Comparison of ENCODE assay signal across 20 mouse cellular contexts in the genomic region with DNA sequence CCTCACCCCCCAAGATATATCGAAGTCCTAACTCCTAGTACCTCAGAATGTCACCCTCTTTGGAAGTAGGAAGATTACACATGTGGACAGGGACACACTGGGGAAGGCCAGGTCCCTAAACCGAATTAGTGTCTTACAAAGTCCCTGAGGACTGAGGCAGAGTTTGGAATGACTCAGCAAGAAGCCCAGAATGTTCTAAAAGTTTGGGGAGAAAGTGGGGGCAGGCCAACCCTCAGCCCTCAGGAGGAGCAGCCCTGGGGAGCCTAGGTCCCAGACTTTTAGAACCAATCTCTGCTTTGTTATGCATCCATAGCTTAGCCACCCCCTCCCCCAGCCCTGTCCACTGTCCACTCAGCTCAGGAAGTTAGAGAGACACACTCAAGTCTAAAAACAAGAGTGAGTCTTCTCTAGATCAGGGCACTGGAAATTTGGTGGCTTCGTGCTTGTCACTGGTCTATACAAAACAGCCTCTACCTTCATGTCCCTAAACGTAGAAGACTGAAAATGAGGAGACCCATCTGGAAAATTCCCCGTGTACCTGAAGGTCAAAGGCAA. TPM values are rescaled to one million over a fixed set of nuclear protein-coding genes. Genes with fewer than 3 reads are reported as not detected.
DNase-seq lines count a peak whose midpoint lies in the region; TF ChIP-seq lines count a peak whose summit lies in the region.
"Had no signal": no experiment of that assay in that cellular context is flagged by ENCODE, and none has a peak within 500 bp of the region (broad histone marks: within the 10 kb centered on the region; RNA-seq: fewer than 3 reads in every experiment).

No protein-coding gene starts in this region.

- TF ChIP-seq CTCF in CH12.LX (conservative IDR thresholded peaks at IDR 0.05 in 1 of 2, IDR thresholded peaks at IDR 0.05 in 1 of 2; ENCODE audit: low read depth in 2 of 2, low read length in 2 of 2) (no peak), ES-Bruce4 (IDR thresholded peaks at IDR 0.05; ENCODE audit: low read depth, low read length) (no peak)

- H3K9ac ChIP-seq in CH12.LX (ENCODE audit: insufficient read depth, low read depth) (no peak overlapping the region), ES-Bruce4 (ENCODE audit: low read depth, poor library complexity, severe bottlenecking) (no peak overlapping the region)
- H3K9ac ChIP-seq: embryonic facial prominence, embryonic 12.5 days; forebrain, embryonic 13.5 days; forebrain, embryonic 15.5 days; forebrain, postnatal 0 days had no signal

- H3K36me3 ChIP-seq in CH12.LX (replicated peaks in 1 of 2; ENCODE audit: control insufficient read depth in 1 of 2, insufficient read depth in 1 of 2, low read length in 1 of 2) (no peaks in the 10 kb centered on the region), ES-Bruce4 (ENCODE audit: control insufficient read depth, insufficient read depth, low read length, poor library complexity, severe bottlenecking) (no peaks in the 10 kb centered on the region)
- H3K36me3 ChIP-seq: embryonic facial prominence, embryonic 10.5 days; embryonic facial prominence, embryonic 12.5 days; forebrain, embryonic 15.5 days; G1E had no signal

- peak; percentile 88 for TF ChIP-seq EP300 in CH12.LX (IDR thresholded peaks at IDR 0.05; ENCODE audit: low read length)
- 0 out of 2 replicates have a peak, but pooled peaks have one; percentile 16 for TF ChIP-seq EP300 in ES-Bruce4 (IDR thresholded peaks at IDR 0.05; ENCODE audit: insufficient read depth, low read depth, low read length)

- DNase-seq in CH12.LX (ENCODE audit: extremely low read depth): peak; percentile 72
- peak; percentile 41 for DNase-seq in R1 (ENCODE audit: low read depth, low spot score)
- no peak for DNase-seq in spleen, postnatal 4 days (ENCODE audit: low spot score in 2 of 2)
- no peak for DNase-seq in kidney, postnatal 25 days
- DNase-seq: adrenal gland, adult 2 months; adrenal gland, postnatal 10 days; adrenal gland, postnatal 25 days; cerebellum, adult 11-12 months; cerebellum, adult 2 months; cerebellum, adult 9-10 months; cerebellum, postnatal 10 days; cerebellum, postnatal 25 days; forebrain, postnatal 0 days had no signal

- H3K4me3 ChIP-seq in CH12.LX (replicated peaks in 1 of 3; ENCODE audit: low read depth in 2 of 3, low read length in 2 of 3, poor library complexity in 1 of 3) (no peak overlapping the region), ES-Bruce4 (ENCODE audit: low read depth, low read length) (no peak overlapping the region)
- H3K4me3 ChIP-seq: embryonic facial prominence, embryonic 10.5 days; embryonic facial prominence, embryonic 12.5 days; forebrain, embryonic 13.5 days; forebrain, embryonic 15.5 days had no signal

- in situ Hi-C loops in CH12.LX (cut with MboI; ENCODE audit: low pct_ligation_motif_present, low pct_unique_long_range_greater_than_20kb, low sequenced_read_pairs): no loop called here

- no peak for TF ChIP-seq RAD21 in CH12.LX (IDR thresholded peaks at IDR 0.05; ENCODE audit: low read depth, low read length)

- no peaks in the 10 kb centered on the region for H3K79me2 ChIP-seq in CH12.LX (replicated peaks; ENCODE audit: control insufficient read depth, extremely low read depth, insufficient read depth, poor library complexity, severe bottlenecking)

- peak; percentile 29; the same call in 1 of the 2 replicates for TF ChIP-seq POLR2A in CH12.LX (IDR thresholded peaks at IDR 0.05; ENCODE audit: low read depth, low read length)
- TF ChIP-seq POLR2A in ES-Bruce4 (IDR thresholded peaks at IDR 0.05; ENCODE audit: insufficient read depth, low read length): no peak

- H3K4me1 ChIP-seq in CH12.LX (ENCODE audit: control insufficient read depth in 1 of 2, insufficient read depth in 2 of 2) (peaks cover 49 to 93% of the 10 kb centered on the region in 2 experiments), ES-Bruce4 (ENCODE audit: control insufficient read depth, insufficient read depth, low read length) (no peaks in the 10 kb centered on the region)
- H3K4me1 ChIP-seq: forebrain, embryonic 15.5 days had no signal

- H3K4me2 ChIP-seq in CH12.LX (ENCODE audit: insufficient read depth, low read depth, poor library complexity, severe bottlenecking): peak overlapping the region; percentile 72
- H3K4me2 ChIP-seq: embryonic facial prominence, embryonic 12.5 days; forebrain, embryonic 13.5 days; forebrain, embryonic 15.5 days had no signal

- dilution Hi-C loops in CH12.LX (cut with MboI; ENCODE audit: extremely low pct_ligation_motif_present, extremely low pct_unique_long_range_greater_than_20kb, low sequenced_read_pairs): no loop called here

- H3K27ac ChIP-seq in CH12.LX (ENCODE audit: insufficient read depth, low read depth): peak overlapping the region; percentile 81
- H3K27ac ChIP-seq in ES-Bruce4 (ENCODE audit: insufficient read depth, low read length): peak overlapping the region; percentile 37; the same call in 1 of the 2 replicates
- H3K27ac ChIP-seq: embryonic facial prominence, embryonic 10.5 days; embryonic facial prominence, embryonic 12.5 days; forebrain, embryonic 13.5 days; forebrain, embryonic 15.5 days had no signal

- H3K27me3 ChIP-seq in CH12.LX (replicated peaks) (no peaks in the 10 kb centered on the region), ES-Bruce4 (ENCODE audit: control insufficient read depth, insufficient read depth, low read length, poor library complexity, severe bottlenecking) (no peaks in the 10 kb centered on the region)
- H3K27me3 ChIP-seq: embryonic facial prominence, embryonic 12.5 days; forebrain, embryonic 13.5 days; forebrain, embryonic 15.5 days; Patski had no signal

- H3K9me3 ChIP-seq in CH12.LX (replicated peaks; ENCODE audit: low read length) (no peaks in the 10 kb centered on the region), ES-Bruce4 (replicated peaks; ENCODE audit: control insufficient read depth, insufficient read depth, low read length, poor library complexity, severe bottlenecking) (no peaks in the 10 kb centered on the region)
- H3K9me3 ChIP-seq: embryonic facial prominence, embryonic 10.5 days; embryonic facial prominence, embryonic 12.5 days; forebrain, embryonic 13.5 days; forebrain, embryonic 15.5 days; G1E had no signal

TF ChIP-seq in CH12.LX, 34 proteins besides CTCF, POLR2A, EP300 and RAD21:
- peak; percentile 67; the same call in 1 of the 2 replicates for TF ChIP-seq MEF2A (IDR thresholded peaks at IDR 0.05; ENCODE audit: borderline replicate concordance, low read depth, low read length)
- TF ChIP-seq TCF12 (IDR thresholded peaks at IDR 0.05; ENCODE audit: low read depth, low read length): peak; percentile 60; the same call in 1 of the 2 replicates
- TF ChIP-seq ELF1 (IDR thresholded peaks at IDR 0.05; ENCODE audit: low read depth, low read length): 0 out of 2 replicates have a peak, but pooled peaks have one; percentile 19
- no peak for TF ChIP-seq GABPA (IDR thresholded peaks at IDR 0.05; ENCODE audit: insufficient replicate concordance, low read depth, low read length)
- peak; percentile 84 for TF ChIP-seq MAFK (IDR thresholded peaks at IDR 0.05; ENCODE audit: insufficient replicate concordance, low read length)
- TF ChIP-seq IRF4 (IDR thresholded peaks at IDR 0.05; ENCODE audit: low read depth, low read length): peak; percentile 89
- TF ChIP-seq KAT2A (IDR thresholded peaks at IDR 0.05; ENCODE audit: insufficient replicate concordance, low read length): 0 out of 2 replicates have a peak, but pooled peaks have one; percentile 29
- peak; percentile 57 for TF ChIP-seq BHLHE40 (IDR thresholded peaks at IDR 0.05; ENCODE audit: low read depth, low read length)
- no peak for TF ChIP-seq UBTF (IDR thresholded peaks at IDR 0.05; ENCODE audit: low read depth, low read length)
- no peak; the same call in 1 of the 2 replicates for TF ChIP-seq SMC3 (IDR thresholded peaks at IDR 0.05; ENCODE audit: low read depth, low read length)
- TF ChIP-seq SIN3A (IDR thresholded peaks at IDR 0.05; ENCODE audit: low read length): peak; percentile 65; the same call in 1 of the 2 replicates
- TF ChIP-seq MYC (IDR thresholded peaks at IDR 0.05; ENCODE audit: low read depth, low read length): 0 out of 2 replicates have a peak, but pooled peaks have one; percentile 10
- no peak for TF ChIP-seq ZKSCAN1 (IDR thresholded peaks at IDR 0.05; ENCODE audit: borderline replicate concordance, low read depth, low read length)
- TF ChIP-seq JUND (conservative IDR thresholded peaks at IDR 0.05; ENCODE audit: low read depth, low read length): peak; percentile 79
- TF ChIP-seq CHD2 (IDR thresholded peaks at IDR 0.05; ENCODE audit: low read length): peak; percentile 81
- TF ChIP-seq ETS1 (conservative IDR thresholded peaks at IDR 0.05; ENCODE audit: low read depth, low read length): peak; percentile 60
- peak; percentile 56; the same call in 1 of the 2 replicates for TF ChIP-seq JUN (IDR thresholded peaks at IDR 0.05; ENCODE audit: insufficient read depth, low read depth, low read length)

RNA-seq across cellular contexts. Expression of a gene that starts 39.2 kb away (rescaled TPM):
- 46.7 and 58.6 TPM in 2 replicates for total RNA-seq in CH12.LX (2012; rRNA removed)
- total RNA-seq in CH12.LX (2014; rRNA removed): 74.8 and 76.2 TPM in 2 replicates
- 82.0 and 84.0 TPM in 2 replicates for polyA plus RNA-seq in CH12.LX (2012; ENCODE audit: insufficient read length, low read depth)
- polyA plus RNA-seq in ES-Bruce4 (2011; ENCODE audit: insufficient read depth, insufficient read length, low read depth, missing spikeins): 63.0 and 63.8 TPM in 2 replicates

Comparison
In these comparisons a context has a peak if more than half of its experiments do, and no peak if none do; other contexts are left out.
1. DNase-seq: peak in CH12.LX (single experiment) and R1 (single experiment); none in spleen, postnatal 4 days (0 of 2) and kidney, postnatal 25 days (0 of 2).